Mouse (Mus musculus) kidney, adult 11 months (tissue): ENCODE measurements around the gene Bicd2.

Source experiments
- DNase-seq: peaks from one replicate; pipeline ENCODE4 v3.0.0; 2022

Bicd2 gene

GRCm38 (mm10) chr13:49326246-49327206, 14.9 kb upstream of the Bicd2 start:
- DNase-seq: no peak

GRCm38 (mm10) chr13:49328101-49328500, 13.3 kb upstream of the Bicd2 start:
- no peak for DNase-seq

GRCm38 (mm10) chr13:49333250-49333649, 8.1 kb upstream of the Bicd2 start:
- no peak for DNase-seq

GRCm38 (mm10) chr13:49335077-49335982, 6.1 kb upstream of the Bicd2 start:
- DNase-seq: no peak

GRCm38 (mm10) chr13:49338893-49339546, 2.4 kb upstream of the Bicd2 start:
- peak; percentile 48 for DNase-seq

- DNase-seq: no peak
These were observed 692 bp downstream of the Bicd2 start for GRCm38 (mm10) chr13:49341831-49342722.

GRCm38 (mm10) chr13:49342723-49343100, 1.3 kb downstream of the Bicd2 start:
- no peak for DNase-seq

- DNase-seq: no peak
These were observed 3.2 kb downstream of the Bicd2 start for GRCm38 (mm10) chr13:49344567-49344966.

- peak; percentile 74 for DNase-seq
These were observed 4.1 kb downstream of the Bicd2 start for GRCm38 (mm10) chr13:49345476-49345875.

- no peak for DNase-seq
These were observed 7.1 kb downstream of the Bicd2 start for GRCm38 (mm10) chr13:49348522-49348921.

GRCm38 (mm10) chr13:49349335-49349734, 8.0 kb downstream of the Bicd2 start:
- no peak for DNase-seq

GRCm38 (mm10) chr13:49349836-49350505, 8.6 kb downstream of the Bicd2 start:
- no peak for DNase-seq

- no peak for DNase-seq
These were observed 11.3 kb downstream of the Bicd2 start for GRCm38 (mm10) chr13:49352581-49353159.

GRCm38 (mm10) chr13:49353422-49353821, 12.0 kb downstream of the Bicd2 start:
- DNase-seq: no peak

GRCm38 (mm10) chr13:49353991-49354507, 12.7 kb downstream of the Bicd2 start:
- DNase-seq: no peak

- DNase-seq: no peak
These were observed 14.2 kb downstream of the Bicd2 start for GRCm38 (mm10) chr13:49355461-49356061.

GRCm38 (mm10) chr13:49356090-49356489, 14.7 kb downstream of the Bicd2 start:
- DNase-seq: no peak

- DNase-seq: no peak
These were observed 16.1 kb downstream of the Bicd2 start for GRCm38 (mm10) chr13:49357367-49358026.

GRCm38 (mm10) chr13:49358184-49358583, 16.8 kb downstream of the Bicd2 start:
- DNase-seq: no peak
